Mouse (Mus musculus) spleen, adult 2 months (tissue): Measurements from ENCODE around the gene Ppdpf. TPM values are rescaled to one million over a fixed set of nuclear protein-coding genes. Genes with fewer than 3 reads are reported as not detected.

Source experiments
- DNase-seq, 2 experiments: peaks; one replicate each; pipeline versions ENCODE4 v3.0.0 to v3.0.0-alpha.2; 2012 to 2021; ENCODE audit warnings: low spot score in 2 of 2, low read depth in 1 of 2
- H3K27ac ChIP-seq: fragments of 200-500 bp; 2 replicates; pipeline ENCODE4 v1.5.1; 2012; ENCODE audit warnings: low read length, inconsistent platforms; ENCODE audit not compliant: insufficient read depth
- H3K27me3 ChIP-seq: fragments of 200-500 bp; 2 replicates; pipeline ENCODE4 v1.6.1; 2012; ENCODE audit warnings: mild to moderate bottlenecking, moderate library complexity, low read length, inconsistent platforms; ENCODE audit not compliant: control insufficient read depth, insufficient read depth
- H3K36me3 ChIP-seq: fragments of 200-500 bp; 2 replicates; pipeline ENCODE4 v1.6.1; 2012; ENCODE audit warnings: mild to moderate bottlenecking, low read length, inconsistent platforms; ENCODE audit not compliant: control insufficient read depth, insufficient read depth
- H3K4me1 ChIP-seq: fragments of 200-500 bp; 2 replicates; pipeline ENCODE4 v1.6.1; 2011; ENCODE audit warnings: inconsistent platforms; ENCODE audit not compliant: control insufficient read depth, insufficient read depth, insufficient read length
- H3K4me3 ChIP-seq: fragments of 200-500 bp; 2 replicates; pipeline ENCODE4 v1.5.1; 2011; ENCODE audit warnings: mild to moderate bottlenecking, inconsistent platforms; ENCODE audit not compliant: insufficient read depth, insufficient read length; ENCODE audit errors: extremely low read depth
- CTCF ChIP-seq: fragments of 200-500 bp; IDR thresholded peaks from 2 replicates; pipeline ENCODE4 v1.5.1; 2011; ENCODE audit warnings: mild to moderate bottlenecking, inconsistent platforms; ENCODE audit not compliant: insufficient read depth, insufficient read length, insufficient replicate concordance; ENCODE audit errors: extremely low read depth
- POLR2A ChIP-seq: fragments of 200-500 bp; IDR thresholded peaks from 2 replicates; pipeline ENCODE4 v1.6.1; 2011; ENCODE audit warnings: low read depth, low read length, inconsistent platforms
- WGBS: fragments of 180-500 bp; shearing (Covaris S2); methylation state at CpG from one replicate; pipeline ENCODE4 v1.1.7; 2018; 5-methylcytosine and 5-hydroxymethylcytosine counted together
- polyA plus RNA-seq: library from polyadenylated mRNA; depleted of rRNA; stranded (reverse); fragments of >200 nt; gene quantifications from 2 replicates; pipeline ENCODE4 v1.2.3, GENCODE M21; 2012

Ppdpf gene
- polyA plus RNA-seq, 1 experiment = 135 TPM

- no peak for TF ChIP-seq CTCF
- TF ChIP-seq POLR2A = no peak
- Histone ChIP-seq H3K4me1 (no peaks in the 10 kb centered on the region; the same call in 1 of the 2 replicates), H3K36me3 (no peaks in the 10 kb centered on the region), H3K27ac (no peak overlapping the region), H3K27me3 (0 out of 2 replicates have a peak, but pooled peaks cover 5% of the 10 kb centered on the region), H3K4me3 (no peak overlapping the region)
- WGBS = 83% methylated on average over 8 of the region's 8 CpGs
- DNase-seq = no peak
These were observed 32.1 kb upstream of the Ppdpf start for GRCm38 (mm10) chr2:181154831-181155415.

GRCm38 (mm10) chr2:181155801-181156200, 31.2 kb upstream of the Ppdpf start:
- DNase-seq = no peak
- Histone ChIP-seq H3K4me3 (no peak overlapping the region), H3K4me1 (no peaks in the 10 kb centered on the region; the same call in 1 of the 2 replicates), H3K36me3 (no peaks in the 10 kb centered on the region), H3K27ac (no peak overlapping the region), H3K27me3 (0 out of 2 replicates have a peak, but pooled peaks cover 5% of the 10 kb centered on the region)
- no peak for TF ChIP-seq POLR2A
- no peak for TF ChIP-seq CTCF
- 50% methylated on average over 4 of the region's 4 CpGs for WGBS

GRCm38 (mm10) chr2:181156248-181157121, 30.6 kb upstream of the Ppdpf start, which contains the start of gene Eef1a2:
Eef1a2 (minus strand) TSS chr2:181157014.
- TF ChIP-seq CTCF (no peak), POLR2A (no peak)
- Histone ChIP-seq H3K27me3 (0 out of 2 replicates have a peak, but pooled peaks cover 5% of the 10 kb centered on the region), H3K4me3 (no peak within 1 kb of the TSS), H3K27ac (no peak within 1 kb of the TSS), H3K4me1 (no peaks in the 10 kb centered on the region; the same call in 1 of the 2 replicates), H3K36me3 (no peaks in the 10 kb centered on the region)
- DNase-seq = no peak
- WGBS = 13% methylated on average over 55 of the region's 55 CpGs

- H3K27ac ChIP-seq = no peak overlapping the region
- TF ChIP-seq POLR2A = no peak
- no peak overlapping the region for H3K4me3 ChIP-seq
- 81% methylated on average over 4 of the region's 4 CpGs for WGBS
- H3K4me1 ChIP-seq = no peaks in the 10 kb centered on the region; the same call in 1 of the 2 replicates
- 0 out of 2 replicates have a peak, but pooled peaks cover 5% of the 10 kb centered on the region for H3K27me3 ChIP-seq
- no peak for DNase-seq
- H3K36me3 ChIP-seq = no peaks in the 10 kb centered on the region
These were observed 29.9 kb upstream of the Ppdpf start for GRCm38 (mm10) chr2:181157180-181157579.

- TF ChIP-seq POLR2A = no peak
- no peak for TF ChIP-seq CTCF
- Histone ChIP-seq H3K27ac (no peak overlapping the region), H3K4me3 (no peak overlapping the region), H3K27me3 (0 out of 2 replicates have a peak, but pooled peaks cover 5% of the 10 kb centered on the region), H3K36me3 (no peaks in the 10 kb centered on the region), H3K4me1 (no peaks in the 10 kb centered on the region; the same call in 1 of the 2 replicates)
- DNase-seq = no peak
- 65% methylated on average over 6 of the region's 6 CpGs for WGBS
These were observed 29.2 kb upstream of the Ppdpf start for GRCm38 (mm10) chr2:181157716-181158302.

- Histone ChIP-seq H3K36me3 (no peaks in the 10 kb centered on the region), H3K27me3 (0 out of 2 replicates have a peak, but pooled peaks cover 5% of the 10 kb centered on the region)
These were observed 28.6 kb upstream of the Ppdpf start for GRCm38 (mm10) chr2:181158471-181158870.

More at GRCm38 (mm10) chr2:181158471-181158870, 28.6 kb upstream of the Ppdpf start:
- no peak for TF ChIP-seq POLR2A
- TF ChIP-seq CTCF = no peak
- no peak for DNase-seq
- no peak overlapping the region for H3K27ac ChIP-seq
- H3K4me1 ChIP-seq = no peaks in the 10 kb centered on the region; the same call in 1 of the 2 replicates
- no peak overlapping the region for H3K4me3 ChIP-seq
- 90% methylated on average over 2 of the region's 2 CpGs for WGBS
